Mouse (Mus musculus): ENCODE results near the gene Ugt1a8.
"Not testable (repeated sequence)": the region's sequence is repeated elsewhere in the genome, so short reads cannot be mapped to it uniquely, and the experiment has no call there.

The Ugt1a8 gene

GRCm38 (mm10) chr1:88222216-88222615 lies 134.6 kb downstream of the Ugt1a8 start:
- DNase-seq (ENCODE audit: low spot score) = no peak

- peak; percentile 12 for DNase-seq (ENCODE audit: low spot score)
Measured at GRCm38 (mm10) chr1:88223011-88223515, 135.4 kb downstream of the Ugt1a8 start.

- peak; percentile 18 for DNase-seq (ENCODE audit: low spot score)
Measured at GRCm38 (mm10) chr1:88223591-88223990, 136.0 kb downstream of the Ugt1a8 start.

GRCm38 (mm10) chr1:88224029-88224776 lies 136.6 kb downstream of the Ugt1a8 start:
- peak; percentile 24 for DNase-seq (ENCODE audit: low spot score)

GRCm38 (mm10) chr1:88225301-88225700 lies 137.7 kb downstream of the Ugt1a8 start:
- DNase-seq (ENCODE audit: low spot score) = not testable (repeated sequence)

- no peak for DNase-seq (ENCODE audit: low spot score)
Measured at GRCm38 (mm10) chr1:88225741-88226140, 138.1 kb downstream of the Ugt1a8 start.

- DNase-seq (ENCODE audit: low spot score) = peak; percentile 8
Measured at GRCm38 (mm10) chr1:88226670-88227379, 139.2 kb downstream of the Ugt1a8 start, which contains the start of gene Mroh2a. Mroh2a (plus strand) TSS chr1:88226986.

GRCm38 (mm10) chr1:88227482-88227881 lies 139.9 kb downstream of the Ugt1a8 start:
- no peak for DNase-seq (ENCODE audit: low spot score)

- no peak for DNase-seq (ENCODE audit: low spot score)
Measured at GRCm38 (mm10) chr1:88228121-88228520, 140.5 kb downstream of the Ugt1a8 start.

GRCm38 (mm10) chr1:88229566-88229965 lies 142.0 kb downstream of the Ugt1a8 start:
- no peak for DNase-seq (ENCODE audit: low spot score)

- no peak for DNase-seq (ENCODE audit: low spot score)
Measured at GRCm38 (mm10) chr1:88229986-88230385, 142.4 kb downstream of the Ugt1a8 start.

- no peak for DNase-seq (ENCODE audit: low spot score)
Measured at GRCm38 (mm10) chr1:88230421-88230820, 142.8 kb downstream of the Ugt1a8 start.

GRCm38 (mm10) chr1:88230981-88231802 lies 143.6 kb downstream of the Ugt1a8 start:
- DNase-seq (ENCODE audit: low spot score) = no peak

GRCm38 (mm10) chr1:88231803-88232499 lies 144.3 kb downstream of the Ugt1a8 start:
- DNase-seq (ENCODE audit: low spot score) = no peak

GRCm38 (mm10) chr1:88232664-88233380 lies 145.2 kb downstream of the Ugt1a8 start:
- DNase-seq (ENCODE audit: low spot score) = no peak

GRCm38 (mm10) chr1:88233421-88234247 lies 146.0 kb downstream of the Ugt1a8 start:
- no peak for DNase-seq (ENCODE audit: low spot score)

GRCm38 (mm10) chr1:88234248-88234610 lies 146.6 kb downstream of the Ugt1a8 start:
- DNase-seq (ENCODE audit: low spot score) = no peak

- DNase-seq (ENCODE audit: low spot score) = no peak
Measured at GRCm38 (mm10) chr1:88234646-88235045, 147.0 kb downstream of the Ugt1a8 start.

GRCm38 (mm10) chr1:88235046-88235893 lies 147.7 kb downstream of the Ugt1a8 start:
- DNase-seq (ENCODE audit: low spot score) = no peak
